Mouse (Mus musculus) lung, embryonic 14.5 days (tissue): ENCODE measurements around the gene Pds5b. TPM values are rescaled to one million over a fixed set of nuclear protein-coding genes. Genes with fewer than 3 reads are reported as not detected.
A peak's percentile ranks its signal among the peaks of the same experiment; 100 is the strongest.
"Not testable (repeated sequence)": the region's sequence is repeated elsewhere in the genome, so short reads cannot be mapped to it uniquely, and the experiment has no call there.

ENCODE experiments used
- ATAC-seq: fragments of 200-750 bp; cut with Nextera tagmentation; 2 replicates; pipeline ENCODE4 v1.8.0; 2017; ENCODE audit warnings: mild to moderate bottlenecking, moderate TSS enrichment, moderate library complexity; ENCODE audit not compliant: insufficient read depth
- DNase-seq: peaks from one replicate; pipeline ENCODE4 v3.0.0-alpha.2; 2015
- H3K27ac ChIP-seq: fragments of 300-500 bp; sonication (generic); 2 replicates; pipeline ENCODE4 v1.5.1; 2014; ENCODE audit warnings: low read depth, mild to moderate bottlenecking, moderate library complexity
- H3K27me3 ChIP-seq: fragments of 300-500 bp; sonication (generic); 2 replicates; pipeline ENCODE4 v1.6.1; 2014; ENCODE audit warnings: low read length, control low read depth; ENCODE audit not compliant: insufficient read depth
- H3K36me3 ChIP-seq: fragments of 300-500 bp; sonication (generic); 2 replicates; pipeline ENCODE4 v1.6.1; 2014; ENCODE audit warnings: control low read depth; ENCODE audit not compliant: insufficient read depth
- H3K4me1 ChIP-seq: fragments of 300-500 bp; sonication (generic); 2 replicates; pipeline ENCODE4 v1.6.1; 2014; ENCODE audit warnings: antibody characterized with exemption, control low read depth; ENCODE audit not compliant: insufficient read depth
- H3K4me2 ChIP-seq: fragments of 300-500 bp; sonication (generic); 2 replicates; pipeline ENCODE4 v1.6.1; 2014; ENCODE audit warnings: mild to moderate bottlenecking
- H3K4me3 ChIP-seq: fragments of 300-500 bp; sonication (generic); 2 replicates; pipeline ENCODE4 v1.5.1; 2014; ENCODE audit warnings: low read depth, low read length
- H3K9ac ChIP-seq: fragments of 300-500 bp; sonication (generic); 2 replicates; pipeline ENCODE4 v1.6.1; 2014
- H3K9me3 ChIP-seq: fragments of 300-500 bp; sonication (generic); 2 replicates; pipeline ENCODE4 v1.6.1; 2016; ENCODE audit warnings: low read depth, low read length, control low read depth
- CTCF ChIP-seq: IDR thresholded peaks from 2 replicates; pipeline ENCODE4 v1.5.1; 2016; ENCODE audit warnings: antibody characterized with exemption, low read depth
- WGBS: fragments of 180-500 bp; shearing (Covaris S2); extraction: QIAGEN DNeasy Blood & Tissue Kit; methylation state at CpG from one replicate; pipeline ENCODE4 v1.1.7; 2014; 5-methylcytosine and 5-hydroxymethylcytosine counted together
- polyA plus RNA-seq: library from polyadenylated mRNA; unstranded; fragments of >200 nt; fragmentation: Nextera tagmentation; extraction: Ambion mirVana; gene quantifications from 2 replicates; pipeline ENCODE4 v1.2.1, GENCODE M21; 2014

Pds5b gene
- polyA plus RNA-seq, 1 experiment from 2014 or later, result 47.9 TPM

DNA sequence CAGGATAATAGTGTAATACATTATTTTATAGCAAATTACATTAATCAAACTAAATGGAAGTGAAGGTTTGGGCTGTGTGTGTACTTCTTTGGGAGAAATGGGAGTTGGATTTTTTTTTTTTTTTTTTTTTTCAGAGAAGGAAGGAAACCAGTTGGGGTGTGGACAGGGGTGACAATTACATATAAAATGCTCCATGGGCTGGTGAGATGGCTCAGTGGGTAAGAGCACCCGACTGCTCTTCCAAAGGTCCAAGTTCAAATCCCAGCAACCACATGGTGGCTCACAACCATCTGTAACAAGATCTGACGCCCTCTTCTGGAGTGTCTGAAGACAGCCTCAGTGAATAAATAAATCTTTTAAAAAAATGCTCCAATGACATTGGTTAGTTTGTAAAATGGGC is 21.0 kb upstream of the Pds5b start:
- ATAC-seq (no peak), DNase-seq (no peak)
- Histone ChIP-seq H3K4me3 (no peak overlapping the region), H3K27ac (no peak overlapping the region), H3K4me2 (no peak overlapping the region), H3K9ac (no peak overlapping the region), H3K36me3 (peaks cover 27% of the 10 kb centered on the region), H3K9me3 (no peaks in the 10 kb centered on the region), H3K27me3 (no peaks in the 10 kb centered on the region), H3K4me1 (no peaks in the 10 kb centered on the region)
- WGBS, result 74% methylated on average over 2 of the region's 2 CpGs
- no peak for TF ChIP-seq CTCF

DNA sequence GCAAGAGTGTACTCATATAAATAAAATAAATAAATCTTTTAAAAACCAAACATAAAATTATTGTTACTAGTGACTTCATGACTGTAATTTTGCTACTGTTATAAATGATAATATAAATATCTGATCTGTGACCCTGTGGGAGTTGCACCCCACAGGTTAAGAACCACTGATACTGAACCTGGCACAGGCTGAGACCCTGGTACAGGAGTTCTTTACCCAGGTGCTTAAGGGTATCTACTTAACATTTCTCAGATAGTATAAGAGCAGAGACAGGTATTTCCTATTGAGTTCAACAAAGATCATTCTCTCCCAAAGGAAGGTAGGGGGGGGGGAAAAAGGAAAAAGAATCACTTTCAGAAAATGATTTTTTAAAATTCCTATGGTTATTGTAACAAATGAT is 19.0 kb upstream of the Pds5b start:
- no peak for TF ChIP-seq CTCF
- Histone ChIP-seq H3K4me1 (no peaks in the 10 kb centered on the region), H3K9ac (no peak overlapping the region), H3K9me3 (no peaks in the 10 kb centered on the region), H3K27ac (no peak overlapping the region), H3K27me3 (no peaks in the 10 kb centered on the region), H3K36me3 (peaks cover 18% of the 10 kb centered on the region), H3K4me2 (no peak overlapping the region), H3K4me3 (no peak overlapping the region)
- DNase-seq (no peak), ATAC-seq (no peak)

DNA sequence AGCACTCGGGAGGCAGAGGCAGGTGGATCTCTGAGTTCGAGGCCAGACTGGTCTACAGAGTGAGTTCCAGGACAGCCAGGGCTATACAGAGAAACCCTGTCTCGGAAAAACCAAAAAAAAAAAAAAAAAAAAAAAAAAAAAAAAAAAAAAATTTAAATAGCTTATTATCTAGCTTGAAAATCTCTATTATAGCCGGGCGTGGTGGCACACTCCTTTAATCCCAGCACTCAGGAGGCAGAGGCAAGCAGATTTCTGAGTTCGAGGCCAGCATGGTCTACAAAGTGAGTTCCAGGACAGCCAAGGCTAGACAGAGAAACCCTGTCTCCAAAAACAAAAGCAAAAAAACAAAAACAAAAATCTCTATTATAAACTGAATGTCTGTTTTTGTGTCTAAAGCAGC is 14.1 kb upstream of the Pds5b start:
- H3K9me3 ChIP-seq, H3K4me2 ChIP-seq, H3K4me3 ChIP-seq, ATAC-seq, H3K27ac ChIP-seq, H3K27me3 ChIP-seq, DNase-seq, H3K4me1 ChIP-seq, H3K9ac ChIP-seq: not testable (repeated sequence)
- peaks cover 35% of the 10 kb centered on the region for H3K36me3 ChIP-seq
- WGBS, result 91% methylated on average over 5 of the region's 6 CpGs

DNA sequence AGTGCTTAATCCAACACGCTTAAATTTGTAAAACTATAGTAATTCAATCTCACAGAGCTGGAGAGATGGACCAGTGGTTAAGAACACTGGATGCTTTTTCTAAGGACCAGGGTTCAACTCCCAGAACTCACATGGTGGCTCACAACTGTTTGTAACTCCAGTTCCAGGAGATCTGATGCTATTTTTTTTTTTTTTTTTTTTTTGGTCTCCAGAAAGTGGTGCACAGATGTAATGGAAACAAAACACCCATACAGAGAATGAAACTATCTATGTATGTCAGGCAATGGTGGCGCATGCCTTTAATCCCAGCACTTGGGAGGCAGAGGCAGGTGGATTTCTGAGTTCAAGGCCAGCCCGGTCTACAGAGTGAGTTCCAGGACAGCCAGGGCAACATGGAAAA is 13.2 kb upstream of the Pds5b start:
- 98% methylated on average over 3 of the region's 3 CpGs for WGBS

DNA sequence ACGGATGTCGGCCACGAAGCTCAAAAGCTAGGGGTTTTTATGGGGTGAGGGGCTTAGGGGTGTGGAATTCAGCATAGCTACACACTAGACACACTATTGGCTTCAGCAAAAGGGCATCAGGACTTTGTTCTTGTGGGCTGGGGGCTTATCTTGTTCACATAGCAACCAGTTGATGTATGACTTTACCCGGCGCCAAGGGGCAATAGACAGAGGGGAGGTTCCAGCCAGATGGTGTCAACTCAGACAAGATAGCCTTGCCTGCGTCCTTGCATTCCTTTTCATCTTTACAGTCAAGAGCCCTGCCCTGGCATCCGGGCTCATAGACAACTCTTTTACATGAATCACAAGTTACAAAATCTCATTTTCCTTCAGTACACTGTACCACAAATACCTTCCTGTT is 9.6 kb upstream of the Pds5b start:
- peaks cover 27% of the 10 kb centered on the region for H3K36me3 ChIP-seq
- H3K27ac ChIP-seq, H3K9me3 ChIP-seq, H3K4me1 ChIP-seq, H3K9ac ChIP-seq, ATAC-seq, H3K27me3 ChIP-seq, DNase-seq: not testable (repeated sequence)
- peak overlapping the region; percentile 99; the same call in 1 of the 2 replicates for H3K4me3 ChIP-seq
- H3K4me2 ChIP-seq, result peak overlapping the region; percentile 84
- WGBS, result 48% methylated on average over 7 of the region's 7 CpGs

More for the DNA sequence above, 13.2 kb upstream of the Pds5b start:
- H3K4me3 ChIP-seq, H3K4me1 ChIP-seq, H3K27ac ChIP-seq, DNase-seq, H3K4me2 ChIP-seq, H3K27me3 ChIP-seq, ATAC-seq, H3K9me3 ChIP-seq, H3K9ac ChIP-seq: not testable (repeated sequence)
- peaks cover 35% of the 10 kb centered on the region for H3K36me3 ChIP-seq

DNA sequence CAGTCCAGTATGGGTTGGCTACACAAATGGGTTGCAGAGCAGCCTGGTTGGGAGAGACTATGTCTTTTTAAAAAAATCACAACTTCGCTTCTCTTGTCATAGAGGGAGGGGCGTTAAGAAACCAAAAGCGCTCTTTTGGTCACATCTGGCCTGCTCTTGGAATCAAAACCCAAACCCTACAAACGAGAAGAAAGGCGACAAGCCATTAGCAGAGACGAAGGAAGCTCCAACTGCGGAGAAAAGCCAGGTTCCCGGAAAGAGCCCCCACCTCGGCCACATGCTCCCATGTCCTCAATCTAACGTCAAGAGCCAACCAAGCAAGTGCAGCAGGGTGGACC is 8.8 kb upstream of the Pds5b start:
- ATAC-seq, result no peak
- WGBS, result under 1% methylated on average over 10 of the region's 10 CpGs

DNA sequence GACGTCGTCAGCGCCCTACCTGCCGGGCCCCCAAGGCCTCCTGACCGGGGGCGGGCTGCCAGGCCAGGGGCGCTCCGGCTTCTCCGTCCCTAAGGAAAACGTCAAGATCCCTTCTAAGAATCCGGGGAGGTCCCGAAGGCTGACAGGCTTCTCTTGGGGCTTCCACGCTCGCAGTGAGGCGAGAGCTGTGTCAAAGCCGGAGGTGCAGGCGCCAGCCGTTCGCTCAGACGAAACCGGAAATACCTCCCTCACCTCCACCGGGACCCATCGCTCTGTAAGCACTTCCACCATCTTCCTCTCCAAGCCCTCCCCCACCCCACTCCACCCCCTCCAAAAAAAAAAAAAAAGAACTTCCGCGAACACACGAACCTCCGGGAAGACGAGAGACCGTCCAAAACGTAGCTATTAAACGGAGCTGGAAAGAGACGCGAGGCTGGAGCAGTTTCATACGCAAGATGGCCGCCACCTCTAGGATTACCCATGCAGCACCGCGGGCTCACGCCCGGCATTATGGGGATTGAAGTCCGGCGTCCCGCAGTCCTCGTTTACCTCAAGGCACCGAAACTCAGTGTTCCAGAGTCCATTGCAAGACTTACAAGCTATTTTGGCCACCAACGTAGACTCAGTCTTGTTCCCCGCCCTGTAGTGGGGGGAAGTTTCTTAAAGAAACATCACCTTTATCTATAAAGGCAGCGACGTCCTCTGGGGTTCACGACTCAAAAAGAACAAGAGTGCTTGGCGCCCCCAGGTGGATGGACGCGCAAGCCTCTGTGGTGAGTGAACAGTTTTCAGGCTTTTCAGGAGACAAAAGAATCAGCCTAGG is 8.2 kb upstream of the Pds5b start:
- H3K4me2 ChIP-seq, result peak overlapping the region; percentile 84
- H3K9ac ChIP-seq, result peak overlapping the region; percentile 95
- no peaks in the 10 kb centered on the region for H3K4me1 ChIP-seq
- WGBS, result under 1% methylated on average over 51 of the region's 52 CpGs
- no peaks in the 10 kb centered on the region for H3K9me3 ChIP-seq
- H3K27ac ChIP-seq, result peak overlapping the region; percentile 98
- peaks cover 22% of the 10 kb centered on the region for H3K36me3 ChIP-seq
- H3K4me3 ChIP-seq, result peak overlapping the region; percentile 99
- DNase-seq, result peak; percentile 98
- H3K27me3 ChIP-seq, result no peaks in the 10 kb centered on the region
- TF ChIP-seq CTCF, result peak; percentile 86
- ATAC-seq, result peak; percentile 99

More for the DNA sequence above, 8.8 kb upstream of the Pds5b start:
- peak overlapping the region; percentile 99 for H3K4me3 ChIP-seq
- peak overlapping the region; percentile 84 for H3K4me2 ChIP-seq
- peak overlapping the region; percentile 95 for H3K9ac ChIP-seq
- DNase-seq, result no peak
- no peaks in the 10 kb centered on the region for H3K27me3 ChIP-seq
- peak overlapping the region; percentile 98 for H3K27ac ChIP-seq
- TF ChIP-seq CTCF, result no peak
- H3K4me1 ChIP-seq, result no peaks in the 10 kb centered on the region
- peaks cover 23% of the 10 kb centered on the region for H3K36me3 ChIP-seq
- H3K9me3 ChIP-seq, result no peaks in the 10 kb centered on the region

DNA sequence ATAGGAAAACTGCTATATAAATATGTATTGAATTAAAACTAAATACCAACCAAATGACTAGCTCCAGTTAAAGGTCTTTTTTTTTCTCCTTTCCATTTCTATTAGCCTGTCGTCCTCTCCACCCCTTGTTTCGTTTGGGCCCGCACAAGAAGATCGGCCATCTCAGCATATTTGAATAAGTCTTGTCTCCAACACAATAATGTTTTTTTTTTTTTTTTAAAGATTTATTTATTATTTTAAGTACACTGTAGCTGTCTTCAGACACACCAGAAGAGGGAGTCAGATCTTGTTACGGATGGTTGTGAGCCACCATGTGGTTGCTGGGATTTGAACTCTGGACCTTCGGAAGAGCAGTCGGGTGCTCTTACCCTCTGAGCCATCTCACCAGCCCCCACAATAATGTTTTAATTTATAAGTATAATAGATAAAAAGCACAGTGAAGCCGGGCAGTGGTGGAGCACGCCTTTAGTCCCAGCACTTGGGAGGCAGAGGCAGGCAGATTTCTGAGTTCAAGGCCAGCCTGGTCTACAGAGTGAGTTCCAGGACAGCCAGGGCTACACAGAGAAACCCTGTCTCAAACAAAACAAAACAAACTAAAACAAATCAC is 7.3 kb upstream of the Pds5b start, which contains the start of gene N4bp2l2:
TSS of gene N4bp2l2 (minus strand) at position 51 of the 607 bp plus-strand sequence.
- 87% methylated on average over 8 of the region's 9 CpGs for WGBS

More for the DNA sequence above, 7.3 kb upstream of the Pds5b start, which contains the start of gene N4bp2l2:
- Histone ChIP-seq H3K4me3 (peak within 1 kb of the TSS; percentile 99), H3K4me2 (peak within 1 kb of the TSS; percentile 84), H3K27ac (peak within 1 kb of the TSS; percentile 98), H3K36me3 (peaks cover 13% of the 10 kb centered on the region), H3K9ac (peak within 1 kb of the TSS; percentile 95)
- not testable (repeated sequence) for ATAC-seq, H3K4me1 ChIP-seq, H3K27me3 ChIP-seq, H3K9me3 ChIP-seq, DNase-seq
